Mouse (Mus musculus) embryo, embryonic 11.5 days (tissue): ENCODE results near the gene Rufy4.
"Not testable (repeated sequence)": the region's sequence is repeated elsewhere in the genome, so short reads cannot be mapped to it uniquely, and the experiment has no call there.

Experiments
- DNase-seq: peaks from one replicate; pipeline ENCODE4 v3.0.0-alpha.2; 2012; ENCODE audit warnings: low read depth, low spot score

The Rufy4 gene

GRCm38 (mm10) chr1:74150101-74150500, 24.8 kb downstream of the Rufy4 start:
- no peak for DNase-seq

GRCm38 (mm10) chr1:74151091-74151490, 25.8 kb downstream of the Rufy4 start:
- no peak for DNase-seq

- no peak for DNase-seq
These were observed 28.3 kb downstream of the Rufy4 start, which contains the start of gene Cxcr2 for GRCm38 (mm10) chr1:74153461-74154184. TSS of gene Cxcr2 (plus strand) at chr1:74153989.

GRCm38 (mm10) chr1:74155435-74156012, 30.2 kb downstream of the Rufy4 start:
- no peak for DNase-seq

GRCm38 (mm10) chr1:74156381-74156910, 31.1 kb downstream of the Rufy4 start:
- no peak for DNase-seq

- DNase-seq: not testable (repeated sequence)
These were observed 34.3 kb downstream of the Rufy4 start for GRCm38 (mm10) chr1:74159613-74160012.

- no peak for DNase-seq
These were observed 34.7 kb downstream of the Rufy4 start for GRCm38 (mm10) chr1:74160036-74160435.

GRCm38 (mm10) chr1:74167136-74167535, 41.8 kb downstream of the Rufy4 start:
- no peak for DNase-seq

- no peak for DNase-seq
These were observed 44.4 kb downstream of the Rufy4 start for GRCm38 (mm10) chr1:74169721-74170120.

GRCm38 (mm10) chr1:74172722-74173121, 47.4 kb downstream of the Rufy4 start:
- DNase-seq: no peak

GRCm38 (mm10) chr1:74175731-74176130, 50.4 kb downstream of the Rufy4 start:
- no peak for DNase-seq

GRCm38 (mm10) chr1:74178618-74179017, 53.3 kb downstream of the Rufy4 start:
- no peak for DNase-seq

GRCm38 (mm10) chr1:74179624-74180408, 54.5 kb downstream of the Rufy4 start:
- peak; percentile 9 for DNase-seq

- DNase-seq: no peak
These were observed 56.1 kb downstream of the Rufy4 start for GRCm38 (mm10) chr1:74181462-74181861.

GRCm38 (mm10) chr1:74183006-74183405, 57.7 kb downstream of the Rufy4 start:
- DNase-seq: no peak

- DNase-seq: no peak
These were observed 65.1 kb downstream of the Rufy4 start for GRCm38 (mm10) chr1:74190471-74190870.

- no peak for DNase-seq
These were observed 67.4 kb downstream of the Rufy4 start for GRCm38 (mm10) chr1:74192711-74193110.

- DNase-seq: no peak
These were observed 69.1 kb downstream of the Rufy4 start, which contains the start of gene Cxcr1 for GRCm38 (mm10) chr1:74194445-74194844. TSS of gene Cxcr1 (minus strand) at chr1:74194631.

- DNase-seq: no peak
These were observed 70.6 kb downstream of the Rufy4 start for GRCm38 (mm10) chr1:74195961-74196360.

GRCm38 (mm10) chr1:74196621-74197419, 71.5 kb downstream of the Rufy4 start:
- no peak for DNase-seq
